Mouse (Mus musculus) limb, embryonic 10.5 days (tissue): Measurements from ENCODE around the gene Sec23a. TPM values are rescaled to one million over a fixed set of nuclear protein-coding genes. Genes with fewer than 3 reads are reported as not detected.

ENCODE experiments used
- polyA plus RNA-seq: library from polyadenylated mRNA; unstranded; fragments of >200 nt; fragmentation: Nextera tagmentation; extraction: Ambion mirVana; gene quantifications from 2 replicates; pipeline ENCODE4 v1.2.1, GENCODE M21; 2016

Gene Sec23a
- polyA plus RNA-seq, 1 experiment from 2014 or later: 74.2 TPM

Other genes starting within 250 kb of the Sec23a start
- gene Gemin2, start 1.4 kb upstream of the Sec23a start, polyA plus RNA-seq: 47.9 and 56.6 TPM in 2 replicates
- gene Trappc6b, start 49.5 kb upstream of the Sec23a start, polyA plus RNA-seq: 61.6 and 74.4 TPM in 2 replicates
- gene Pnn, start 54.9 kb upstream of the Sec23a start, polyA plus RNA-seq: 97.8 and 113 TPM in 2 replicates
- gene Mia2, start 83.8 kb upstream of the Sec23a start, polyA plus RNA-seq: 48.6 and 56.4 TPM in 2 replicates
- 7.0 and 7.3 TPM in 2 replicates for gene Fbxo33, start 207.7 kb upstream of the Sec23a start, polyA plus RNA-seq